Mouse (Mus musculus) retina, adult 2 months (tissue): ENCODE results near the gene Sco1.

ENCODE experiments used
- DNase-seq: peaks from one replicate; pipeline ENCODE4 v3.0.0-alpha.2; 2012; ENCODE audit warnings: low read depth, low spot score

Gene Sco1

DNA sequence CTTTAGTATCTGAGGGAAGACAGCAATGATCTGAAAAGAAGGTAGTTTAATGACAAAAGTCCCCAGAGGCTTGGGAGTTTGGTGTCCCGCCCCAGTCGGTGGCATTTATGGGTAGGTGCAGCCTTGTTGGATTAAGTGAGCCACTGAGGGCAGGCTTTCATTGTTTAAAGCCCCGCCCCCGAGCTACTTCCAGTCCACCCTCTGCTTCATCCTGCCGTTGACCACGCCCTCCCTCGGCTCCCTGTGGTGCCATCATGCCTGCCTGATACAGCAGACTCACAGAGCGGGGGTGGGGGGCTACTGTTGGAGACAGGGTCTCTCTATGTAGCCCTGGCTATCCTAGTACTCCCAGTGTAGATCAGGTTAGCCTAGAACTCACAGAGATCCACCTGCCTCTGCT lies 9.5 kb upstream of the Sco1 start:
- no peak for DNase-seq

DNA sequence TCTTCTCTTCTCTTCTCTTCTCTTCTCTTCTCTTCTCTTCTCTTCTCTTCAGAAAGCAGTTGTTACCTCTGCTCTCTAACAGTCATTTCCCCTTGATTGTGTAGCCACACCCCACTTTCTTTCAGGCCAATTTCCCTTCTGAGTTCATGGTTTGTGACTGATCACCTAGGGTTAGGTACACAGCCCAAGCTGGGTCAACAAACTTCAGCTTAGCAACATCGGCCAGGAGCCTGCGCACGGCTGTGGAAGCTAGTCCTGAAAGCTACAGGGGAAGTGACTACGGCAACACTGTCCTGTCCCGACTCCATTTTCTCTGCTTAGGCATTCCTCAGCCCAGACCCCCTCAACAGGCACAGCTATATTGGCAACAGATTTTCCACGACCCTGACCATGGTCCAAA lies 7.5 kb upstream of the Sco1 start:
- no peak for DNase-seq

DNA sequence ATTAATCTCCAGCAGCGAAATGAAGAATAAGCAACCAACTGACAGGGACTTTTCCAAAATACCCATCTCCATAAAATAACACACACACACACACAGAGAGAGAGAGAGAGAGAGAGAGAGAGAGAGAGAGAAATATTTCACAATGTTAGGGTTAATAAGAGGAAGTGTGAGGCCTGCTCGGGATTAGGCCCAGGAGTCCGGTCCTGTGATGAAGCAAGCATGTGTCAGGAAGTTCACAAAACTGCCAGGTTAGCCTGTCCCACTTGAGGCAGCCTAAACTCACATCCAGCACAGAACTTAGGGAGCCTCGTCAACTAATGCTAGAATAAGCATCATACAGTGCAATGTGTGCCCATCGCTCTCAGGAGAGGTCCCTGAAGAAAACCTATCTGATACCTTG lies 5.3 kb upstream of the Sco1 start:
- DNase-seq = no peak

DNA sequence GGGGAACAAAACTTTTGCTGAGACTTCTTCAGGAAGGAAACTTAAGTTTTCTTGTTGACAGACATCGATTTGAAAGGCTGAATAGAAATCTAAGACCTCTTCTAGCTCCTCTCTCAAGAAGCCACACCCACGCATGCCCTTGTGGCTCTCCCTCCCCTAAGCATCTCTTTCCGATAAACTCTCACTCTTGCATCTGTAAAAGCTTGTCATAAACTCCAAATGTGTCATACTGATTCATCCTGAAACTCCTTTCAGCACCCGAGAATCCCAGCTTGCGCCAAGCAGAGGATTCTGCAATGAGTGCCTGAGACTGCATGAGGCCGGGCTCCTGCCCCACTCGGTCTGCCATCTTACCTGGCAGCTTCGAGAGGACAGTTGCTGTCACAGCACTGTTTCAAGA lies 4.0 kb upstream of the Sco1 start:
- no peak for DNase-seq

DNA sequence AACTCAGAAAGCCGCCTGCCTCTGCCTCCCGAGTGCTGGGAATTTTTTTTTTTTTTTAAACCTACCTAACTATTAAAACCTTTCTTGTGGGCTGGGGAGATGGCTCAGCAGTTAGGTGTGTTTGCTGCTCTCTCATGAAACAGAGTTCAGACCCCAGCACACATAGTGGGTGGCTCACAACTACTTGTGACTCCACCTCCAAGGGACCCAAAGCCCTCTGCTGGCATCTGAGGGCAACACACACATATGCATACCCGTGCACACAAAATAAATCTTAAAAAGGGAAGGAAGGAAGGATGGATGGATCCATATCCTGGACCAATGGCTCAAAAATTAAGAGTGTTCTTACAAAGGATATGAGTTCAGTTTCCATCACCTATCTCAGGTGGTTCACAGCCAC lies 3.2 kb upstream of the Sco1 start:
- DNase-seq = no peak

DNA sequence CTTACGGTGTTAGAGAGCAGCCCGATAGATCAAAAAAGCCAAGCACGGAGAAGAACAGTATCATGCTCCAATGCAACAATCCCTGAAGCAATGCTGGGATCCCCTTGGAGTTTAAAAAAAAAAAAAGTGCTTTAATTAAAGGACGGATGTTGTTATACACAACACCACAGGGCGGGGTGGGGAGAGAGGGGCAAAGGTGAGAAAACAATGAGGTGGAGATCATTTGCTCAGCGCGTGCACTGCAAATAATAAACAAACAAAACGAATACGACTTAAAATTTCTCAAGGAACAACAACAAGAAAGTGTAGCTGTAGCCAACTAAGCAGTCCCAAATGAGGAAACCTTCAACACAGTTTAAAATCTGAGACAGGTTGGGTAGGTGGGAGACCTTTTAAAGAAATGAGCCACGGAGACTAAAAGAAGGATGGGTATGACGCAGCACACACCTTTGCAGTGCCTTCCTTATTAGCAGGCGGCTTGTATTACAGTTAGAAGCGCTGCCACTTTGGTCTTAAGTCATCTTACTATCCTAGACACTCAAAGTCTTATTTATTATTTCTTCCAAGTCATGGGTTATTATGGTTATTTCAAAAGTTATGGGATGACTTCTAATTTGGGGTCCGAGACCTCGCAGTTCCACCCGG lies 672 bp upstream of the Sco1 start:
- DNase-seq = no peak

DNA sequence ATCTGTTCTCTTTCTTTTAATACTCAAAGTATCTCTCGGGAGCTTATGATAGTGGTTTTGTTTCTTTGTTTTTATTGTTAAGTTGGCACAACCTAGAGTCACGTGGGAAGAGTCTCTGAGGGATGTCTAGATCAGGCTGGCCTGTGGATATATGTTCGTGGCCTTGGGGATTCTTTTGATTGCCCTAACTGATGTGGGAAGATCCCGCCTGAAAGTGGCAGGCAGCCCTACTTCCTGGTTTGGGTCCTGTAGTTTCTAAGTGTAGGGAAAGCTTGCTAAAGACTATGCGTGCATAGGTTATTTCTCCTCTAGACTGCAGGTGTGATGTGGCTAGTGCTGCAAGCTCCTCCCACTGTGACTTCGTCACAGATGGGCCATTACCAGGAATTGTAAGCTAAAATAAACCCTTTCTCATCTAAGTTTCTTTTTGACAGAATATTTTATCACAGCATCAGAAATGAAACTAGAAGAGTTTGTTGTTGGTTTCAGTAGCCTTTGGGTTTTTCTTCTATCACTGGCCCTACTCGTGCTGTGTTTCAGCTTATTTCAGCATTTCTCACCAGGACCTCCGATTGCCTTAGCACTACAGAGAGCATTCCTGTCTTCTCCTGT lies 2.4 kb downstream of the Sco1 start:
- DNase-seq = no peak

DNA sequence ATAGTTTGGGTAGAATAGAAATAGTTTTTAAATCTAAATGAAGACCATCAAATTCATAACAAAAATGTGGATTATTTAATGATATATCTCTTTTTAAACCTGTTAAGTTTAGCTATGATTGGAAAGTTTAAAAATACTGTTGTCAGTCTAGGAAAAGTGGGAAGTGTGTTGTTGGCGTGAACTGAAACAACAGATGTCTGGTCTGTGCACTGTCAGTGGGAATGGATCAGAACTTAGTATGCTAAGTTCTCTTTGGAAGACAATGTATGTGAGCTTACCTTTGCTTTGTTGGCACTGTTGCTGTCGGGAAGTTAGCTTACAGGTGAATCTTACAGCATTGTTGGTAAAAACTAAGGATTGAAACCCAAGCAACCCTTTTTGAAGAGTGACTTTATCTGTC lies 8.8 kb downstream of the Sco1 start:
- no peak for DNase-seq

DNA sequence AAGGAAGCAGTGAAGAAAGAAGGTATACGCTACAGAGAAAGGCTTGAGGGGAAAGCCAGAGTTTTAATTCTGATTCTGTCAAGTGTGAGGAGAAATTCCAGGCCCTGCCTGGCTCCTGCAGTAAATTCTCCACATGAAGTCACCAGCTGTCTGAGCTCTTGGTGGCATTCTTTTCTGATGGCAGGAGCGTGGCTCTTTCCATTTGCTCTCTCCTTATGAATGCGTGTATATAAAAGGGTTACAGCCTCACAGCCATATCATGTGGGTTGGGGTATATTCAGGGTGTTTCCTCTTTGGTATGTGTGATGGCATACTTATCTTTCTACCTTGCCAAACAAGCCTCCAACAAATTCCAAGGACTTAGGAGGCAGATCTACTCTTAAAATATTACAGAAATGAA lies 10.3 kb downstream of the Sco1 start:
- DNase-seq = no peak

DNA sequence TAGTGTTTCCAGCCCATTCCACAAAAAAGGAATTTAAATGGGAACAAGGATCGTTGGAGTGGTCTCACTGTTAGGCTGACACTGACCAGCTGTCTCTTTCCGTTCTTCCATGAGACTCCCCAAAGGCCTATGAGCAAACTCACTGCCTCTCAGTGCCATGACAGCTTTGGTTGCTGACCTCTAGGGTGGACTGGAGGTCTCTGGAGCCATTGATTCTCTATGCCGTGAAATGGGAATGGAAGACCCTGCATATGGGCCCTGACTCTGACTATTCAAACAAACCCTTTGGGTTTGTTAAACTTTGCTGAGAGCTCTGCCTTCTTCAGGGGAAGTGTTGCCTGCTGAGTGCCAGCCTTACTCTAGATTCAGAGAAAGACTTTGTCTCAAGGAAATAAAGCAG lies 15.3 kb downstream of the Sco1 start:
- no peak for DNase-seq

DNA sequence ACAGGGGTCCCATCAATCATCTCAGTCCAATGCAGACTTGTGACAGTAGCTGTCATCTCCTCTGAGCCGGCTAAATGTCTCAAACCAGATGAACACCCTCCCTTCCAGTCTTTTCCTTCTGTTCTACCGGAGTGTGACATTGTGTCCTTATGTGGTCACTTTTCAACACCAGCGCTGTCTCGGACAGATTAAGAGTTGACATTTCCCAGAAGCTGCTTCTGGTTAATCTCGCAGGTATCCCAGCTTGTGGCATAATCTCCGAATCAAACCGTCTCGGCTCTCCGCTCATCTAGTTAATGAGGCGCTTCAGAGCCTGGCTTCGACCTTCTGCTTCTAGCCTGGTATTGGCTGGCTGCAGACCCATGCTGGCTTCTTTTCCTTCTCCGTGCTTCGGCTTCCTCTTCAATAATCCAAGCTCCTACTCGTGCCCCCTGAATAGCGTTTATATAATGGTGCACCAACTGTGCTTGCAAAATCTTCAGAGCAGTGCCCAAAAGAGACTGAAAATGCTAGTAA lies 20.2 kb downstream of the Sco1 start:
- DNase-seq = no peak

DNA sequence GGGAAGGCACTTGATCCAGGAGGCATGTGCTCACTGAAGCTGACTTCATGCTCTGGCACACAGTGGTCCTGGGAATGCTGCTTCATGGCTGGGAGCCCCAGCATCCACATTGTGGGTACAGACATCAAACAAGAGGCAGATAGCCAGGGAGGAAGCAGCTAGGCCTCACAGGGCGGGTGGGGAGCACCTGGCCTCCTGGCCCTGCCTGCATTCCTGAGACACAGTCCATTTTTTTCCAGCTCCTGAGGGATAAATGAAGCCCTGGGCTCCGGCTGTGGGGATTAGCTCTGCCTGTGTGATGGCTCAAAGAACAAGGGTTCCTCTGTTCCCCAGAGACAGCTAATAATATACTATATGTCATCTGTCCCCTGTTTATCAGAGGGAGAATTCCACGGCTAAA lies 22.6 kb downstream of the Sco1 start:
- no peak for DNase-seq

DNA sequence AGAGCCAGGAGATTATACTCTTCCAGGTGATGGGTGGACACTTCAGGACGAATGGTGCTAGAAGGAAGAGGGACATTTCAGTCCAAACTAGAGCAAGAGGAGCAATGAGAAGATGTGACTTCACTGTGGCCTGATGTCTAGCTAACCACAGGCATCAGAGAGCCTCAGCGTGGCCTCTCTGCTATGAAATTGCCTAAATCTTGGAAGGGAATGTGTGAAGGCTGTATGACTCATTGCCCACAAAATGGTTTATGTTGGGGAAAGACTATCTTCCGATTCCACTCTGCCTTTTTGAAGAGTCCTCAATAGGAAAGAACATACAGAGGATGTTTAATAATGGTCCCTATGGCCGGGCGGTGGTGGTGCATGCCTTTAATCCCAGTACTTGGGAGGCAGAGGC lies 24.3 kb downstream of the Sco1 start:
- DNase-seq = no peak

DNA sequence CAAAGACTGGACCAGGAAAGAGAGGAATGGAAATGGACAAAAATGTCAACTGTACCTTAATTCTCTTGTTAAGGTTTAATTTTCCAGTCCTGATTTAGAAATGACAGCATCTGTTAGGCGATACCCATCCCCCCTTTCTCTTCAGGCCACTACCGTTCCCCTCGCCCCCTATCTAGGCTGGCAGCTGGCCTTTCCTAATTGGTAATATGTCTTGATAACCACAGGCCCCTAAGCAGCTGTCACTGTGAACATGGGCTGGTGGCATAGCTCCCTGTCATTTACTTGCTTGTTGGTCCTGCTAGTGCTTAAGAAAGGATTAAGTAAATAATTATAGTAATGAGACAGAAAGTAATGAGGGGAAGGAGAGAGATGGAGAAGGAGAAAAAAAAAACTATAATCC lies 25.0 kb downstream of the Sco1 start:
- no peak for DNase-seq

DNA sequence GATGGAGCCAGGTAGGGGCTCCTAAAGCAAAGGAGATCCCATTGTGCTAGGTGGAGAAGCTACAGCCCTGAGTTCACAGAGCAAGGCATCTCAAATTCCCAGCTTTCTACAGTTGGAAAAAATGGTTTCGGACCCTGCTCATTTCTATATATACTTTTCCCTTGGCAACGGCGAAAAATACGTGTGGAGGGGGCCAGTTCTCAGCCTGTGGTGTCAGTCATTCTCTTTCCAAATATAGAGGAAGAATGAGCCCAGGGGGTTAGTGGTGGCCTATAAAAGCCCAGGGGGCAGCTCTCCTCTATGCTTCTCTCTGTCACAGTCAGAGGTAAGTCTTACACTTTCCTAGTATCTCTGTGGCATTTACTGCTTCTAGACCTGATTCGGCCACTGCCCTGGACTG lies 25.5 kb downstream of the Sco1 start, which contains the start of gene Myh3:
Gene Myh3, plus strand, starts transcription at position 301 of the 400 bp plus-strand sequence.
- DNase-seq = no peak

DNA sequence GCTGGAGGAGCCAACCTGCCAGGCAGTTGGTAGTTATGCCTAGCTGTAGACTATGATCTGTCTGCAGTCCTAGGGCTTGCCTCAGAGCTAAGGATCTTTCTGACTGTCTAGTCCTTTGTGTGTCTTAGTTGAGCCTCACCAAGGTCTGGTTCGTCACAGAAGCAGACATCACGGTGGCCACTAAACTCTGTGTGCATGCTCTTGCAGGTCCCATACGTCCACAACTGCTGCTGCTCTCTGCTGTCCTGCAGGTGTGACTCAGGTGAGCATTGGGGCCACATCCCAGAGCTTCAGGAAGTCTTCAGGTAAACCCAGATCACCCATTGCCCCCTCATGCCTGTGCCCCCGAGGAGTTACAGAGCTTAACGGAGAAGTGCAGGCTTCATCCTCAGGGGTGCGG lies 26.4 kb downstream of the Sco1 start:
- no peak for DNase-seq

DNA sequence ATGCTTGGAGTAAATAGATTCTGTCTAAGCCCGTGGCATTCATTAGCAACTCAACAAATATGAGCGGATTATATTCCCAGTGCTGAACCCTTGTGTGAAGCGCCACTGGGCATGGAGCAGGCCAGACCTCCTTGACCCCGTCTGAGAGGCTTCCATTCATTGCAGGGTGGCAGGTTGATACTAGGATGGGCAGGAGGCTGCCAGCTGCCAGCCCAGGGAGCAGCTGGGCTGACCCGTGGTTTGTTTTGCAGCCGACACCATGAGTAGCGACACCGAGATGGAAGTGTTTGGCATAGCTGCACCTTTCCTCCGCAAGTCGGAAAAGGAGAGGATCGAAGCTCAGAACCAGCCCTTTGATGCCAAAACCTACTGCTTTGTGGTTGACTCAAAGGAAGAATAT lies 27.3 kb downstream of the Sco1 start:
- no peak for DNase-seq

DNA sequence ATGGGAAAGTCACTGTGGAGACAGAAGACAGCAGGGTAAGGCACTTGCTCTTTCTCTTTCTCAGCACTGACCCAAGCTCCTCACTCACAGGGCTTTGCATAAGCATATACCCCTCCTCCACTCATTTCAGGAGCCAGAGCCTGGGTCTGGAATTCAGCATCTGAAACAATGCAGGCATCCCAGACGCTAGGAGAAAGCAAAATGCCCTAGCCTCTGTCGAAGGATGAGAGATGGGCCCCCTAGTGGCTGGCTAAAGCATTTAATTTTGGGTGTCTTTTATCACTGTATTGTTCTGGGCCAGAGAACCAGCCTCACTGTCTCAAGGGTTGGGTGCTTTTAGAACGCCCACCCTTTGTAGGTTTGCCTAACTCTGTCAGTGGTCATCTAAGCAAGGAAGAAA lies 27.7 kb downstream of the Sco1 start:
- peak; percentile 18 for DNase-seq

DNA sequence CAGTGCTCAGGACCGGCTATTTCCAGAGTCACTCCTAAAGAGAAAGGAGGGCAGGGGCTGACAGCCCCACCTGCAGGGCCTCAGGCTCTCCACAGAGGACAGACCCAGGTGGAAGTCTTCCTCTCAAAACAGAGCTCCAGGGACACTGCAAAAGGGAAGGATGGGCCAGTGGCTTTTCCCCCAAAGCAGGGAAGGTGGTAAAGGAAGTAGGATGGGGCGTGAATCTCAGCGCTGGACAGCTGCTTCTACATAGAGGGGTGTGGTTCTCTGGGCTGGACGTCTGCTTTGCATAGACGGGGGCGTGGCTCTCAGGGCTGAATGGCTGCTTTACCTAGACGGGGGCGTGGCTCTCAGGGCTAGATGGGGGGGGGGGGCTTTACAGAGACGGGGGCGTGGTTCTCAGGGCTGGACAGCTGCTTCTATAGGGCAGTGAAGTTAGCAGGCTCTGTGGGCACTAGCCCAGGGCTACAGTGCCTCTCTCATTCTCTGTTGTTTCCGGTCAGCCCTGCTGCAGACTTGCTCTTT lies 28.7 kb downstream of the Sco1 start:
- no peak for DNase-seq

DNA sequence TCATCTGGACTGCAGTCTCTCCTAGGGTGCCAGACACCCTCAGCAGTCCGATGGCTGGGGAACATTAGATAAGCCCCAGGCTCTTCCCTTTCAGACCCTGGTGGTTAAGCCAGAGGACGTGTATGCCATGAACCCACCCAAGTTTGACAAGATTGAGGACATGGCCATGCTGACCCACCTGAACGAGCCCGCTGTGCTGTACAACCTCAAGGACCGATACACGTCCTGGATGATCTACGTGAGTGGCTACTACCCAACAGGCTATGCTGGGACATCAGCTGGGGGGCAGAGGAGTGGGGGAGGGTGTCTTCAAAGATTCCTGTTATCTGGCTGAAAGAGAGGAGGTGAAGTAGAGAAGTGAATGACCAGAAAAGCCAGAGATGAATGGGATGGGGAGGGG lies 29.7 kb downstream of the Sco1 start:
- DNase-seq = no peak

DNA sequence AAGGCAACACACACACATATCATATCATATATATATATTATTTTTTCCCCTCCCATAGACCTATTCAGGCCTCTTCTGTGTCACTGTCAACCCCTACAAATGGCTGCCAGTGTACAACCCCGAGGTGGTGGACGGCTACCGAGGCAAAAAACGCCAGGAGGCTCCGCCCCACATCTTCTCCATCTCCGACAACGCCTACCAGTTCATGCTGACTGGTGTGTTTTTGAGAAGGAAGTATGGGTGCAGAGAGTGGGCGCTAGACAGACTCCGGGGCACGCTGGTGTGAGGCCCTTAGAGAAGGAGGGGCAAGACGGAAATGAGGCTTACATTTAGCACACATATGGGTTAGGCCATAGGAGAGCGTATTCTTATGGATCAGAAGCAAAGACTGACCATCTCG lies 30.3 kb downstream of the Sco1 start:
- DNase-seq = no peak

DNA sequence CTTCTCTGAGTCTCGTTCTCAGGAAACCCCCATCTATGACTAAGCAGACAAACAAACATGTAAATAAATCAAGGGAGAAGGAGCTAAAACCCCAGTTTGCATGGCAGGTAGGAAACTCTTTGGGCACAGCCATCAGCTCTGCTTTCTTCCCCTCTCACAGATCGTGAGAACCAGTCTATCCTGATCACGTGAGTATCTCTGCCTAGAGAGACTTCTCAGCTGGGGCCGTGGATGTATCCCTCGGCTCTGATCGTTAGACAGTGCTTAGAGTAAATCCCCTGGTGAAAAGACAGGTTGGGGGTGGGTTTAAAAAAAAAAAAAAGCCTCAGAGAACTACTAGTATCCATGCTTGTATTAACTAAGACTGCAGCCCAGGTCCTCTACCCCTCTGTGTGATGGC lies 30.8 kb downstream of the Sco1 start:
- DNase-seq = no peak

DNA sequence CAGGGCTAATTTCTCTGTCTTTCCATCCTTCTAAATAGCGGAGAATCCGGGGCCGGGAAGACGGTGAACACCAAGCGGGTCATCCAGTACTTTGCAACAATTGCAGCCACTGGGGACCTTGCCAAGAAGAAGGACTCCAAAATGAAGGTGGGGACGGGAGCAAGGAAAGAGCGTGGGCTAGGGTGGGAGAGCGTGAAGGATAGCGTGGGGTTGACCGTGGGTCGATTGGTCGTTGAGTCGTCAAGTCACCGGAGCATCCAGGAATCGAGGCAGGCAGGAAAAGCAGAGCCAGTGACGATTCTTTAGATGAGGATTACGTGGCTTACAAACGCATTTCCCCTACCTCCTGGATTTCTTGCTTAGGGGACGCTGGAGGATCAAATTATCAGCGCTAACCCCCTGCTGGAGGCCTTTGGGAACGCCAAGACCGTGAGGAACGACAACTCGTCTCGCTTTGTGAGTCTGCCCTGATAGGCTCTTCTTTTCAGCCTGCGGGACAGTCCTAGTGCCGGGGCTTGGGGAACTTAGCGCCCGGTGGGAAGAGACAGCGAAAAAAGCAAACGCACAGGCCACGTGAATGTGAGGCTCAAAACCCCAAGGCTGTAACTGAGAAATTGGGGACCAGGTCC lies 31.4 kb downstream of the Sco1 start:
- DNase-seq = no peak
